Mouse (Mus musculus) forebrain, embryonic 14.5 days (tissue): Measurements from ENCODE around the gene Cdh8. TPM values are rescaled to one million over a fixed set of nuclear protein-coding genes. Genes with fewer than 3 reads are reported as not detected.
A peak's percentile ranks its signal among the peaks of the same experiment; 100 is the strongest.

ENCODE experiments used
- ATAC-seq: fragments of 200-750 bp; cut with Nextera tagmentation; 2 replicates; pipeline ENCODE4 v1.8.0; 2017; ENCODE audit warnings: mild to moderate bottlenecking, moderate library complexity
- DNase-seq: peaks from one replicate; pipeline ENCODE4 v3.0.0-alpha.2; 2015; ENCODE audit warnings: low spot score
- H3K27ac ChIP-seq: fragments of 300-500 bp; sonication (generic); 2 replicates; pipeline ENCODE4 v1.5.1; 2014; ENCODE audit warnings: low read depth, mild to moderate bottlenecking, control low read depth, low read length, moderate library complexity
- H3K27me3 ChIP-seq: fragments of 300-500 bp; sonication (generic); replicated peaks from 2 replicates; pipeline ENCODE4 v1.6.1; 2014; ENCODE audit warnings: low read length, control low read depth, mixed read lengths; ENCODE audit not compliant: control insufficient read depth, insufficient read depth
- H3K36me3 ChIP-seq: fragments of 300-500 bp; sonication (generic); 2 replicates; pipeline ENCODE4 v1.6.1; 2014; ENCODE audit warnings: low read length, control low read depth; ENCODE audit not compliant: control insufficient read depth, insufficient read depth
- H3K4me1 ChIP-seq: fragments of 300-500 bp; sonication (generic); 2 replicates; pipeline ENCODE4 v1.6.1; 2014; ENCODE audit warnings: antibody characterized with exemption, low read length, control low read depth; ENCODE audit not compliant: control insufficient read depth, insufficient read depth
- H3K4me2 ChIP-seq: fragments of 300-500 bp; sonication (generic); 2 replicates; pipeline ENCODE4 v1.6.1; 2014; ENCODE audit warnings: mild to moderate bottlenecking, control low read depth, low read length
- H3K4me3 ChIP-seq: fragments of 300-500 bp; sonication (generic); 2 replicates; pipeline ENCODE4 v1.5.1; 2014; ENCODE audit warnings: low read depth, low read length, control low read depth
- H3K9ac ChIP-seq: fragments of 300-500 bp; sonication (generic); 2 replicates; pipeline ENCODE4 v1.6.1; 2014; ENCODE audit warnings: mild to moderate bottlenecking, low read length, control low read depth, moderate library complexity
- H3K9me3 ChIP-seq: fragments of 300-500 bp; sonication (generic); replicated peaks from 2 replicates; pipeline ENCODE4 v1.6.1; 2016; ENCODE audit warnings: low read length, control low read depth, mixed read lengths; ENCODE audit not compliant: control insufficient read depth
- WGBS: fragments of 180-500 bp; shearing (Covaris S2); extraction: QIAGEN DNeasy Blood & Tissue Kit; methylation state at CpG from one replicate; pipeline ENCODE4 v1.1.7; 2014; 5-methylcytosine and 5-hydroxymethylcytosine counted together
- polyA plus RNA-seq: library from polyadenylated mRNA; unstranded; fragments of >200 nt; fragmentation: Nextera tagmentation; extraction: Ambion mirVana; gene quantifications from 2 replicates; pipeline ENCODE4 v1.2.1, GENCODE M21; 2014

Gene Cdh8
- polyA plus RNA-seq, 1 experiment from 2014 or later, result 26.6 TPM

DNA sequence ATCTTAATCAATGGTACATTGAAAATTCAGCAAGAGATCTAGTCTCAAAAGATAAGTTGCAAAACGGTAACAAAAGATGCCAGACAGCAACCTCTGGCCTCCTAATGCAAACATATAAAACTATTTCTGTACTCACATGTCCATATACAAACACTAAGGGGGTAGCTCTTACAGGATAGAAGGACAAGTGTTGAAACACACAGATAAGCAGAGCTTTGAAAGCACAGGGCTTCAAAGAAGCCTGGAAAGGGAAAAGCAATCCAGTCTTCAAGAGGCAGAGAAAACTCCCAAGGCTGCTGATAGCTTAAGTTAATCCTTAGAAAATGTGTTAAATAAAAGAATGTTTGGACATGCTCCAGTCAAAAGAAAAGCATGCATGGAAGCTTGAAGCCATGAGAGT is 77.0 kb downstream of the Cdh8 start:
- no peaks in the 10 kb centered on the region for H3K4me1 ChIP-seq
- DNase-seq (no peak), ATAC-seq (no peak)
- no peaks in the 10 kb centered on the region for H3K9me3 ChIP-seq
- H3K27me3 ChIP-seq, result no peaks in the 10 kb centered on the region
- H3K4me3 ChIP-seq, result no peak overlapping the region
- no peak overlapping the region for H3K4me2 ChIP-seq
- no peaks in the 10 kb centered on the region for H3K36me3 ChIP-seq
- 86% methylated on average over 1 of the region's 1 CpGs for WGBS
- H3K27ac ChIP-seq, result no peak overlapping the region
- no peak overlapping the region for H3K9ac ChIP-seq

DNA sequence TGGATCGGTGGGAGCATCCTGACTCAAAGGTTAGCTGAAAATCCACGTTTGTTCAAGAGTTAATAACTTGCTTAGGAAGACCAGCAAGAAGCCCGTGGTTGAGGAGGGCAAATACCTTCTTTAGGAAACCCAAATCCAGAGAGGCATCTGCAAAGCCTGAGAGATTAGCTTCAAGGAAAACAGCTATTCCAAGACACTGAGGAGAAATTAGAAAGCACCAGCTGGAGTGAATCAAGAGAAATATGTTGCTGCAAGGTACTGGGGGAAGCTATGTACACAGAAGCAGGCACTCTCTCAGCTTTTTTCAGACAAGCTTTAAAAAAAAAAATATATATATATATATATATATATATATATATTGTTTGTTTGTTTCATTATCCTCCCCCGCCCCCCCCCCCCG is 88.7 kb downstream of the Cdh8 start:
- Histone ChIP-seq H3K9me3 (no peaks in the 10 kb centered on the region), H3K9ac (no peak overlapping the region), H3K27me3 (no peaks in the 10 kb centered on the region), H3K4me1 (no peaks in the 10 kb centered on the region), H3K4me3 (no peak overlapping the region), H3K4me2 (no peak overlapping the region), H3K27ac (no peak overlapping the region), H3K36me3 (no peaks in the 10 kb centered on the region)
- WGBS, result 84% methylated on average over 5 of the region's 5 CpGs
- DNase-seq, result no peak
- ATAC-seq, result no peak

DNA sequence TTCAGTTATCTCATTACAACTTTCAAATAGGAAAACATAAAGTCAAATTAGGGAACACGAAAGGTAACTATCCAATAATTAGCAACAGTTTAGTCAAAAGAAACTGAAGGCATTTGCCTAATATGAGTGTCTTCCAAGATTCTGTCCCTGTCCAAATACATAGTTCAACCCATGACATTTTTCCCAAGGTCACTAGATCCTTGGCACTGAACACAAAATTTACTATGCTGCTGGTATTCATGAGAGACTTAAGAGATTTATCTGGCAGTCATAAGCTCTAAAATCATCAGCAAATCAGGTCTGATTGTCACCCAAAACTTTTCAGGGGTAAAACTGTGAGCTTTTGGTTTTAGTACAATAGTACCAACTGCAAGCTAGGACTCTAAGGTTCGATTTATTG is 101.7 kb downstream of the Cdh8 start:
- no peaks in the 10 kb centered on the region for H3K4me1 ChIP-seq
- no peak overlapping the region for H3K4me3 ChIP-seq
- H3K27ac ChIP-seq, result no peak overlapping the region
- no peak for DNase-seq
- no peaks in the 10 kb centered on the region for H3K27me3 ChIP-seq
- no peaks in the 10 kb centered on the region for H3K9me3 ChIP-seq
- H3K9ac ChIP-seq, result no peak overlapping the region
- no peak overlapping the region for H3K4me2 ChIP-seq
- H3K36me3 ChIP-seq, result no peaks in the 10 kb centered on the region
- no peak for ATAC-seq
- 88% methylated on average over 2 of the region's 2 CpGs for WGBS

DNA sequence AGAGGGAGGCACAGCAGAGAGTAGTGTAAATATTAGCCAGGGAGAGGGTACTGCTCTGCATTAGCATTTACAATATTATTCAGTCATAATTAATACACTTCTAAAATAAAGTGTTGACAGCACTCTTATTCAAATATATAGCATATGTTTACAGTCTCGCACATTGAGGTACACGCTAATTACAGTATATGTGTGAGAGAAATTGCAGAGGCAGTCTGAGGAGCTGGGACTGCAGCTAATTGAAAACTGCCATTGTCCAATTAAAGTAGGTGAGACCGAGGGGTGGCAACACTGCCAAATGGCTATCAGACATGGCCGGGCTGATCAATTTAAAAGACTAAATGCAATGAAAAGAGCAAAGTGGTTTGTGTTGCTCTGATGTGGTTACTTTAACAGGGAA is 112.1 kb downstream of the Cdh8 start:
- WGBS, result 26% methylated on average over 4 of the region's 4 CpGs
- DNase-seq, result peak; percentile 71
- Histone ChIP-seq H3K4me2 (no peak overlapping the region), H3K36me3 (no peaks in the 10 kb centered on the region), H3K9me3 (no peaks in the 10 kb centered on the region), H3K27ac (no peak overlapping the region), H3K27me3 (no peaks in the 10 kb centered on the region), H3K4me1 (no peaks in the 10 kb centered on the region), H3K9ac (no peak overlapping the region), H3K4me3 (no peak overlapping the region)
- ATAC-seq, result peak; percentile 91

DNA sequence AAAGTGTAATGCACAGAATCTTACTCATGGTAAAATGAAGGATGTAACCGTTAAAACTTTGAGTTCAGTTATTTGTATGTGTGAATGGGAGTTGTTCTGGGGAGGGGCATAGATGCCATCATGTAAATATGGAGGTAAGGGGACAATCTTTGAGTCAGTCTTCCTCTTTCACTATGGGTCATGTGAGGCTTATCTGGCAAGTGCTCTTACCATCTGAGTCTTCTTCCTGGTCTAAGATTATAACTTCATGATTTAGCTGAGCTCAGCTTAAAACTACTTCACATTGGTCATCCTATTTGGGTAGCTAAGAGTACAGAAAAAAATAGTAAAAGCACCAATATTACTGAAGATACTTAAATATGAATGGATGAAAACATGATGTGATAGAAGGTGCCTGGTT is 126.1 kb downstream of the Cdh8 start:
- H3K4me2 ChIP-seq, result no peak overlapping the region
- WGBS, result 91% methylated on average over 1 of the region's 1 CpGs
- ATAC-seq, result no peak

DNA sequence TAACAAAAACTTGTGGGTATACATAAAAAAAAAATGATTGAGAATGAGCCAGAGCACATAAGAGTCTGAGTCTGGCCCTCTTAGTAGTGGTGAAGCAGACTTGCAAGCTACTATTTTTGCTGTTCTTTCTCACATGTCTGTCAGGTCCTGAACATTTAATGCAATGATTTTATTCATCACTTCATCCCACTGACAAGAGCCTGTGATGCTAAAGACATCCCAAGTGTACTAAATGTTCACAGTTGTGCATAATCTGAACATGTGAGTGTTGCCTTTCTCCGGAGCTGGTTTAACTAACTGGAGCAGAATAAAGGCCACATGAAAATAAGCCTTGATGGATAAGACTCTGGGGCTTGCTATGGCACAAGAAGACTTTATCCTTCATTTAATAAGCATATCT is 131.2 kb downstream of the Cdh8 start:
- Histone ChIP-seq H3K9me3 (no peaks in the 10 kb centered on the region), H3K27ac (no peak overlapping the region), H3K4me3 (no peak overlapping the region), H3K27me3 (no peaks in the 10 kb centered on the region), H3K4me1 (no peaks in the 10 kb centered on the region), H3K4me2 (no peak overlapping the region), H3K36me3 (no peaks in the 10 kb centered on the region), H3K9ac (no peak overlapping the region)
- no peak for ATAC-seq
- WGBS, result 73% methylated on average over 1 of the region's 1 CpGs
- no peak for DNase-seq

More for the DNA sequence above, 126.1 kb downstream of the Cdh8 start:
- Histone ChIP-seq H3K36me3 (no peaks in the 10 kb centered on the region), H3K4me3 (no peak overlapping the region), H3K4me1 (no peaks in the 10 kb centered on the region), H3K9ac (no peak overlapping the region), H3K9me3 (no peaks in the 10 kb centered on the region), H3K27ac (no peak overlapping the region), H3K27me3 (no peaks in the 10 kb centered on the region)
- no peak for DNase-seq

DNA sequence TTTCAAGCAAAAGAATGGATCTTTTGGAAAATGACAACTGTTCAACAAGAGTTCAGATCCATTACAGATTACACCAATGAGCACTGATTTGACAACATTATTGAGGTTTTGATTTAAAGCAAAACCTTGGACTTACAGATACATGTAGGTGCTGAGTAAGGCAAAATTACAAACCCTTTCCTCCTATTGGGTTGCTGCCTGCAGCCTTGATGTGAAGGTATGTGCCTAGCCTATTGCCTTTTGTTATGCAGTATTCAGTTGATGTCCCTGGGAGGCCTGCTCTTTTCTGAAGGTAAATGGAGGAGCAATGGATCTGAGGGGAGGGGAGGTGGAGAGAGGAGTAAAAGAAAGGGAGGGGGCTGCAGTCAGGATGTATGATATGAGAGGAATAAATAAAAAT is 135.9 kb downstream of the Cdh8 start:
- no peak overlapping the region for H3K27ac ChIP-seq
- DNase-seq (no peak), ATAC-seq (no peak)
- no peak overlapping the region for H3K9ac ChIP-seq
- H3K4me3 ChIP-seq, result no peak overlapping the region
- H3K4me1 ChIP-seq, result no peaks in the 10 kb centered on the region
- H3K9me3 ChIP-seq, result no peaks in the 10 kb centered on the region
- no peaks in the 10 kb centered on the region for H3K36me3 ChIP-seq
- no peak overlapping the region for H3K4me2 ChIP-seq
- no peaks in the 10 kb centered on the region for H3K27me3 ChIP-seq

DNA sequence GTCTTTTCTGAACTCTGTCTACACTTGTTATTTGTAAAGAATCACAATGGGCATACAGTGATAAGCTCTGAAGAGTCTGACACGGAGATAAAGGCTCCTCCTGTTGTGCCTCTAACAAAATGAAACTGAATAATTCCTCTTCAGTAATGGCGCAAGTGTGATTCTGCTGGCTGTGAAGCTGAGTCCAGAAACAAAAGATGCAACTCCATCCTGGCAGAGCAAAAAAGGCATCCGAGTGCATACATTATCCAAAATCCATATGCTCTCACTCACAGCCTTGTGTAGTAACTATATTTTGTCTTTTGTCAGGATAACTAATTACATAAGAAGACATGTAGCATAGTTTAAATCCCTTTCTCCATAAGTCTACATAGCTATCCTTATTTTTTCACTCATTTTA is 149.1 kb downstream of the Cdh8 start:
- ATAC-seq, result no peak
- Histone ChIP-seq H3K27me3 (no peaks in the 10 kb centered on the region), H3K36me3 (no peaks in the 10 kb centered on the region), H3K9me3 (no peaks in the 10 kb centered on the region), H3K9ac (no peak overlapping the region), H3K4me2 (no peak overlapping the region), H3K27ac (no peak overlapping the region; the same call in 1 of the 2 replicates), H3K4me3 (no peak overlapping the region), H3K4me1 (peaks cover 3% of the 10 kb centered on the region)
- no peak for DNase-seq
- 41% methylated on average over 3 of the region's 3 CpGs for WGBS

DNA sequence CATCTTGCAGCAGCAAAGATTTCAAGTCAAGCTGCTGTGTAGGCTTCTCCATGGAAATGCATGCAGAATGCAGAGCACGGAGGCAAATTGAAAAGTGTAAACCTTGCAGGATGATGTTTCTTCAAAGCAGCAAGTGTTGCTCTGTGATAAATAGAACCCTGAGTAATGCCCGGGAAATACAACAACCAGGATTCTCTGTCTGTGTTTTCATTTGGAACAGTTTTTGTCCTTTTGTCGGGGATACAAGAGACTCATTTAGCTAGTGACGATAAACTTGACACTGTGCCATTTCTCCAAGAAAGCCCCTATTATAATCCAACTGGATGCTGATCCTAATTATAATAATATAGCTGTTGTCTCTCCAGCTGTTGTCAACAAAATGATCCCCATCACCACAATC is 181.9 kb downstream of the Cdh8 start:
- Histone ChIP-seq H3K4me2 (no peak overlapping the region), H3K4me3 (no peak overlapping the region), H3K9ac (no peak overlapping the region), H3K4me1 (peaks cover 9% of the 10 kb centered on the region; the same call in 1 of the 2 replicates), H3K9me3 (no peaks in the 10 kb centered on the region), H3K36me3 (no peaks in the 10 kb centered on the region), H3K27ac (no peak overlapping the region), H3K27me3 (no peaks in the 10 kb centered on the region)
- 2% methylated on average over 4 of the region's 4 CpGs for WGBS
- ATAC-seq (peak; percentile 85), DNase-seq (peak; percentile 80)

DNA sequence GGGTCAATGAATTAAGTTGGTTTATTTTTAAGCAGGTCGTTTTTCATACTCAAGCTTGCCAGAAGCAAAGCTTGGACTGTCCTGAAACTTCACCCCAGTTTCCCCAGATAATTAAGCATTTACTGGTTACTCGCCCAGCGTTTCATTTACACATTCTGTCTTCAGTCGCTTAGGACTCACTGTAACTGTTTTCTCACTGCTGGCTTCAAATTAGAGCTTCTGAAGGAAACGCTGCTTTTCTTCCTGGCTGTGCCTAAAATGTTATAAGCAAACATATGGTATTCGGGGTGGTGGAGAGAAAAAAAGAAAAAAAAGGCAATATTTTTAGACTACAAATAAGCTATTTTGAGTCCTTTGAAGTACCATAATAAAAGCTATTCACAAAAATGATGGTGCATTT is 192.6 kb downstream of the Cdh8 start:
- H3K36me3 ChIP-seq, result no peaks in the 10 kb centered on the region
- ATAC-seq (no peak), DNase-seq (peak; percentile 55)
- 52% methylated on average over 6 of the region's 6 CpGs for WGBS
- H3K4me3 ChIP-seq, result no peak overlapping the region
- H3K4me1 ChIP-seq, result no peaks in the 10 kb centered on the region
- no peaks in the 10 kb centered on the region for H3K9me3 ChIP-seq
- no peak overlapping the region for H3K9ac ChIP-seq
- no peaks in the 10 kb centered on the region for H3K27me3 ChIP-seq
- no peak overlapping the region for H3K4me2 ChIP-seq
- H3K27ac ChIP-seq, result no peak overlapping the region
